Mouse (Mus musculus) midbrain, embryonic 12.5 days (tissue): Measurements from ENCODE around the gene Dpysl4. TPM values are rescaled to one million over a fixed set of nuclear protein-coding genes. Genes with fewer than 3 reads are reported as not detected.

Experiments
- ATAC-seq: fragments of 200-750 bp; cut with Nextera tagmentation; 2 replicates; pipeline ENCODE4 v1.8.0; 2017; ENCODE audit warnings: low read depth, moderate TSS enrichment, moderate library complexity; ENCODE audit not compliant: low FRiP score
- H3K27ac ChIP-seq: fragments of 300-500 bp; sonication (generic); replicated peaks from 2 replicates; pipeline ENCODE4 v1.5.1; 2016; ENCODE audit warnings: mild to moderate bottlenecking
- H3K27me3 ChIP-seq: fragments of 300-500 bp; sonication (generic); 2 replicates; pipeline ENCODE4 v1.6.1; 2016; ENCODE audit warnings: mild to moderate bottlenecking
- H3K36me3 ChIP-seq: fragments of 300-500 bp; sonication (generic); 2 replicates; pipeline ENCODE4 v1.6.1; 2016
- H3K4me1 ChIP-seq: fragments of 300-500 bp; sonication (generic); 2 replicates; pipeline ENCODE4 v1.6.1; 2016
- H3K4me2 ChIP-seq: fragments of 300-500 bp; sonication (generic); replicated peaks from 2 replicates; pipeline ENCODE4 v1.6.1; 2016; ENCODE audit warnings: mild to moderate bottlenecking, moderate library complexity
- H3K4me3 ChIP-seq: fragments of 300-500 bp; sonication (generic); 2 replicates; pipeline ENCODE4 v1.5.1; 2016; ENCODE audit warnings: mild to moderate bottlenecking
- H3K9ac ChIP-seq: fragments of 300-500 bp; sonication (generic); replicated peaks from 2 replicates; pipeline ENCODE4 v1.6.1; 2016; ENCODE audit warnings: mild to moderate bottlenecking, moderate library complexity
- H3K9me3 ChIP-seq: fragments of 300-500 bp; sonication (generic); 2 replicates; pipeline ENCODE4 v1.6.1; 2016; ENCODE audit warnings: mild to moderate bottlenecking
- WGBS: fragments of 180-500 bp; shearing (Covaris S2); methylation state at CpG from one replicate; pipeline ENCODE4 v1.1.7; 2016; 5-methylcytosine and 5-hydroxymethylcytosine counted together
- polyA plus RNA-seq: library from polyadenylated mRNA; unstranded; fragments of >200 nt; fragmentation: Nextera tagmentation; extraction: Ambion mirVana; gene quantifications from 2 replicates; pipeline ENCODE4 v1.2.1, GENCODE M21; 2016

Gene Dpysl4
- polyA plus RNA-seq, 1 experiment from 2014 or later = 220 TPM

DNA sequence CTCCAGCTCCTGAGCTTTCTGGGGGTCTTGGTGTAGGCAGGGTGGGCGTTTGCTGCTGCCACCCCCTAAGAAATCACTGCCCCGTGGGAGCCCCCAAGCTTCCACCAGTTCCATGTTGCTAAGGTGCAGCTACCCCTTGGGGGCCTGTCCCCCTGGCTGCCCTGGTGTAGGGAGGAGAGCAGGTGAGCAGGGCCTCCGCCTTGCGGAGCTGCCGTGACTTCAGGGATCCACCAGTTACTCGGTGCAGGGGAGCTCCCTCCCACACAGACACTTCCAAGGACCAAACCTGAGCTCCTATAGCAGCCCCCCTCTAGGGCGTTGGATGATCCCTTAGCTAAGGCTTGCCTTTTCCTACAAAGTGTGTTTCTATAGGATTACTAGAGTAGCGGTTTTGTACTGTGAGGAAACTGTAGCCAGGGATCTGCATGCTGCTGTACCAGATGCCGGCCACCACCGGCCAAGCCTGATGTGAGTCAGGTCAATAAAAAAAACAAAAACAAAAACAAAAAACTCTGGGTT is 15.5 kb downstream of the Dpysl4 start:
- no peak overlapping the region for H3K27ac ChIP-seq
- H3K9me3 ChIP-seq = no peaks in the 10 kb centered on the region
- peaks cover 53% of the 10 kb centered on the region for H3K36me3 ChIP-seq
- no peak for ATAC-seq
- WGBS = 78% methylated on average over 10 of the region's 10 CpGs
- no peaks in the 10 kb centered on the region for H3K27me3 ChIP-seq
- H3K9ac ChIP-seq = no peak overlapping the region
- H3K4me2 ChIP-seq = no peak overlapping the region
- no peak overlapping the region for H3K4me3 ChIP-seq
- H3K4me1 ChIP-seq = 0 out of 2 replicates have a peak, but pooled peaks cover 3% of the 10 kb centered on the region

- ATAC-seq = no peak
- WGBS = 76% methylated on average over 3 of the region's 3 CpGs
- Histone ChIP-seq H3K36me3 (peaks cover 48% of the 10 kb centered on the region), H3K27ac (no peak overlapping the region), H3K4me3 (no peak overlapping the region), H3K4me1 (0 out of 2 replicates have a peak, but pooled peaks cover 3% of the 10 kb centered on the region), H3K9ac (no peak overlapping the region), H3K27me3 (no peaks in the 10 kb centered on the region), H3K4me2 (no peak overlapping the region), H3K9me3 (no peaks in the 10 kb centered on the region)
Observed at GRCm38 (mm10) chr7:139101826-139102225, 16.0 kb downstream of the Dpysl4 start.

GRCm38 (mm10) chr7:139103960-139104381 is 18.2 kb downstream of the Dpysl4 start:
- Histone ChIP-seq H3K36me3 (peaks cover 27% of the 10 kb centered on the region), H3K9me3 (no peaks in the 10 kb centered on the region), H3K27me3 (no peaks in the 10 kb centered on the region), H3K9ac (no peak overlapping the region), H3K27ac (0 out of 2 replicates have a peak overlapping the region, but pooled peaks have one; percentile 39), H3K4me3 (no peak overlapping the region), H3K4me1 (0 out of 2 replicates have a peak, but pooled peaks cover 3% of the 10 kb centered on the region), H3K4me2 (no peak overlapping the region)
- peak; percentile 53 for ATAC-seq
- WGBS = 59% methylated on average over 10 of the region's 10 CpGs

GRCm38 (mm10) chr7:139105076-139105475 is 19.3 kb downstream of the Dpysl4 start:
- ATAC-seq = no peak
- 90% methylated on average over 5 of the region's 5 CpGs for WGBS
- Histone ChIP-seq H3K9me3 (no peaks in the 10 kb centered on the region), H3K4me1 (0 out of 2 replicates have a peak, but pooled peaks cover 3% of the 10 kb centered on the region), H3K9ac (no peak overlapping the region), H3K27ac (no peak overlapping the region), H3K4me2 (no peak overlapping the region), H3K27me3 (no peaks in the 10 kb centered on the region), H3K4me3 (no peak overlapping the region), H3K36me3 (peaks cover 17% of the 10 kb centered on the region)

- no peak overlapping the region for H3K9ac ChIP-seq
- no peaks in the 10 kb centered on the region for H3K27me3 ChIP-seq
- H3K36me3 ChIP-seq = peaks cover 11% of the 10 kb centered on the region
- H3K4me2 ChIP-seq = no peak overlapping the region
- H3K4me3 ChIP-seq = no peak overlapping the region
- H3K9me3 ChIP-seq = no peaks in the 10 kb centered on the region
- 91% methylated on average over 7 of the region's 7 CpGs for WGBS
- H3K4me1 ChIP-seq = 0 out of 2 replicates have a peak, but pooled peaks cover 3% of the 10 kb centered on the region
- H3K27ac ChIP-seq = no peak overlapping the region
- no peak for ATAC-seq
Observed at GRCm38 (mm10) chr7:139105705-139106104, 19.9 kb downstream of the Dpysl4 start.

DNA sequence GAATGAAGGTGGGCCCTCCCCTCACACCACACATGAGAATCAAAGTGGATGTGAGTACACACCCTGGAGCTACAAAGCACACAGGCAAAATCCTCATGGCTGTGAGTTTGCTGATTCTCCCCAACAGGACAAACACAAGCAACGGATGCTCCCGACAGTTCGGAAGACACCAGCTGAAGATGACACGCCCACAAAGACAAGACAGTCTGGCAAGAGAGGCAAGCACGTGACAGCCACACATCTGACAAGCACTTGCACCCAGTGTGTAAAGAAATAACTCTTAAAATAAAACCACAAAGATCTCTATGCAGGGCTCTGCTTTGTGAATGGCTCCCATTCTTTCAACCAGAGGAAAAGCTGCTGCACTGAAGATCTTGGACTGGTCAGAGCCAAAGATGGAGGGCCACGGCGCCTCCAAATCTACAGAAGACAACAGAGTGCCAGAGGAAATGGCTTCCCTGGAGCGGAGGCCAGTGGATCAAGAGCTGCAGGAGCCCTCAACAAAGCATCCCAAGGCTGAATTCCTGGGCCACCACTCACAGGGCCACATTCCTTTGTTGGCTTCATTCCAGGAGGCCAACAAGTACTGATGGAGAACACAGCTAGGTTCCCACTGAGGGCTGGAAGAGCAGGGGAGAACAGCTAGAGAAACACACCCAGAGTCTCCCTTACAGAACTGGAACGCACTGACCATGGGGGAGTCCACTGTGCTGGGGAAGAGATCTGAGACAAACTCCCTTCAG is 22.3 kb downstream of the Dpysl4 start:
- H3K27ac ChIP-seq = no peak overlapping the region
- WGBS = 89% methylated on average over 9 of the region's 9 CpGs
- H3K27me3 ChIP-seq = no peaks in the 10 kb centered on the region
- no peaks in the 10 kb centered on the region for H3K4me1 ChIP-seq
- H3K4me3 ChIP-seq = no peak overlapping the region
- H3K9ac ChIP-seq = no peak overlapping the region
- no peaks in the 10 kb centered on the region for H3K36me3 ChIP-seq
- H3K4me2 ChIP-seq = no peak overlapping the region
- H3K9me3 ChIP-seq = no peaks in the 10 kb centered on the region
- no peak for ATAC-seq

GRCm38 (mm10) chr7:139119152-139119774 is 33.5 kb downstream of the Dpysl4 start:
- 44% methylated on average over 13 of the region's 13 CpGs for WGBS
- Histone ChIP-seq H3K4me3 (no peak overlapping the region), H3K9ac (no peak overlapping the region), H3K4me2 (no peak overlapping the region), H3K9me3 (no peaks in the 10 kb centered on the region), H3K36me3 (no peaks in the 10 kb centered on the region), H3K27ac (no peak overlapping the region), H3K4me1 (no peaks in the 10 kb centered on the region), H3K27me3 (peaks cover 14% of the 10 kb centered on the region)
- peak; percentile 71 for ATAC-seq

DNA sequence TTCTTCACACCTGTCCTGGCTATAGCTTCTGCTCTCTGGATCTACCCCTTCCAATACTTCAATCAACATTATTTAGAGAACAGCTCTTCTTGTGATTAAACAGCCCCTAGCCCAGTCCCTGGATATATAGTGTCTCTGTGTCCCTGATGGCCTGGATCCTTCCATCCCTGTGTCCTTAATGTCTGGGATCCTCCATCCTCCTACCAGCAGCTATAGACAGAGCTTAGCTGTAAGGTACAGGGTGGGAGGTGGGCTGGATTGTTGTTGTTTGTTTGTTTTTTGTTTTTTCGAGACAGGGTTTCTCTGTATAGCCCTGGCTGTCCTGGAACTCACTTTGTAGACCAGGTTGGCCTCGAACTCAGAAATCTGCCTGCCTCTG is 34.0 kb downstream of the Dpysl4 start:
- H3K27ac ChIP-seq = no peak overlapping the region
- no peak overlapping the region for H3K4me3 ChIP-seq
- no peaks in the 10 kb centered on the region for H3K9me3 ChIP-seq
- H3K27me3 ChIP-seq = peaks cover 14% of the 10 kb centered on the region
- 70% methylated on average over 2 of the region's 2 CpGs for WGBS
- no peak overlapping the region for H3K9ac ChIP-seq
- H3K36me3 ChIP-seq = no peaks in the 10 kb centered on the region
- no peak overlapping the region for H3K4me2 ChIP-seq
- ATAC-seq = no peak
- H3K4me1 ChIP-seq = no peaks in the 10 kb centered on the region

DNA sequence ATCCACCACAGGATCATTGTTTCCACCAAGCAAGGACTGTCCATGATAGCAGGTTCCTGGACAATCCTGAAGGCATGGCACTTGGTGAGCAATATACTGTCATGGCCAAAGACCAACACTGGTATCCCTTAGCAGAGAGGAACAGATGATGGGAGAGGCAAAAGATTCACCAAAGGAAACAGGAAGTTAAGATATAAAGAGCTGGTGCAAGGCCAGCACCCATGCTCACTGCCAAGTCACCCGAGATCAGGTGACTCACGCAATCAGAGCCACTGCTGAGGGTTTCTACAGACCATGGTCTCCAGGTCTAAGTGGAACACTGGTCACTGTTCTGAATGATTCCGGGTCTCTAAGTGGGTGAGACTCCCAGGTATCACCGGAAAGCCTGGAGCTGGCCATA is 40.1 kb downstream of the Dpysl4 start:
- Histone ChIP-seq H3K4me1 (peaks cover 9% of the 10 kb centered on the region), H3K27ac (no peak overlapping the region)

DNA sequence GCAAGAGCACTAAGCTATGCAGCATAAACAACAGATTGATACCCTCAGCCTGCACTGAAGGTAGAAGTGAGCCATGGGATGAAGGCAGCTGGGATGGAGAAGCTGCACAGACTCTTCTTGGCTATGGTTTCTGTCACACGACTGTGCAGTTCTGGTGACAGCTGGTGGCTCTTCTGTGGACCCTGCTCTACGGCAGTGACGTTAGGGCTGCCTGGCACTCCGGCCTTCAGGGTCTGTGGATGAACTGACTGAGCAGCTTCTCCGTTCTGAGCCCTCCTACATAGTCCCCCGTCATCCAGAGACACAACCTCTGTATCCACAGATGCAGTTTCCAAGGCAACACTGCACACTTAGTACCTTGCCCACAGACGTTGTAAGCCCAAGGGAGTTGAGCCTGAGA is 40.7 kb downstream of the Dpysl4 start:
- Histone ChIP-seq H3K9ac (no peak overlapping the region), H3K4me3 (no peak overlapping the region), H3K4me1 (peaks cover 12% of the 10 kb centered on the region), H3K27ac (no peak overlapping the region), H3K4me2 (no peak overlapping the region), H3K36me3 (no peaks in the 10 kb centered on the region), H3K9me3 (no peaks in the 10 kb centered on the region), H3K27me3 (peaks cover 10% of the 10 kb centered on the region; the same call in 1 of the 2 replicates)
- no peak for ATAC-seq
- 73% methylated on average over 7 of the region's 7 CpGs for whole genome bisulfite sequencing

More for the DNA sequence above, 40.1 kb downstream of the Dpysl4 start:
- no peaks in the 10 kb centered on the region for H3K9me3 ChIP-seq
- 92% methylated on average over 4 of the region's 4 CpGs for WGBS
- ATAC-seq = no peak
- no peak overlapping the region for H3K9ac ChIP-seq
- peaks cover 5% of the 10 kb centered on the region for H3K27me3 ChIP-seq
- H3K36me3 ChIP-seq = no peaks in the 10 kb centered on the region
- no peak overlapping the region for H3K4me3 ChIP-seq
- H3K4me2 ChIP-seq = no peak overlapping the region

DNA sequence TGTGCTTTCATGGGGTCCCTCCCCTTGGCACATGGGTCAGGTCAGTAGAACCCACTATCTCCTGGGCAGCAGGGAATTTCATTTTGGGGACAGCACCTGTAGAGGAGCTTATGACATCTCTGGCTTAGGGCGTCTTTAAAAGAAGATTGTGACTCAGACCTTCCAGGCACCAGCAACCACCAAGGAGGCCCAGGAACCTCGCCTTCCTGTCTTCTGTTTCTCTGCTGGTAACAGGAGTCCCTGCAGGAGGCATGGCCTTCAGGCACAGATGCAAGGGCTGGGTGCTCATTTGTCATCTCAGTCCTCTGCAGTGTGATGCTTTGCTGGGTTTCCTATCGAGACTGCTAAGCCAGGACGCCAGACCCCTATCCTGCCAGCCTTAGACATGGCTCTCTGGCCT is 43.2 kb downstream of the Dpysl4 start:
- 81% methylated on average over 4 of the region's 4 CpGs for WGBS

GRCm38 (mm10) chr7:139130361-139130760 is 44.6 kb downstream of the Dpysl4 start:
- 45% methylated on average over 6 of the region's 6 CpGs for WGBS
- Histone ChIP-seq H3K4me2 (no peak overlapping the region), H3K9ac (no peak overlapping the region), H3K36me3 (no peaks in the 10 kb centered on the region), H3K9me3 (no peaks in the 10 kb centered on the region), H3K4me3 (no peak overlapping the region), H3K4me1 (peaks cover 17% of the 10 kb centered on the region), H3K27ac (no peak overlapping the region), H3K27me3 (peaks cover 12% of the 10 kb centered on the region; the same call in 1 of the 2 replicates)
- ATAC-seq = no peak

More for the DNA sequence above, 43.2 kb downstream of the Dpysl4 start:
- Histone ChIP-seq H3K4me3 (no peak overlapping the region), H3K27ac (no peak overlapping the region), H3K4me2 (no peak overlapping the region), H3K36me3 (no peaks in the 10 kb centered on the region), H3K9me3 (no peaks in the 10 kb centered on the region), H3K27me3 (peaks cover 8% of the 10 kb centered on the region; the same call in 1 of the 2 replicates), H3K4me1 (peaks cover 17% of the 10 kb centered on the region), H3K9ac (no peak overlapping the region)
- ATAC-seq = no peak
